Comparison of ENCODE assay signal across 11 mouse cellular contexts in genomic region chr8:61745181-61745980, GRCm38 (mm10).
DNase-seq lines count a peak whose midpoint lies in the region; ATAC-seq and TF ChIP-seq lines count a peak whose summit lies in the region.
"Had no signal": no experiment of that assay in that cellular context is flagged by ENCODE, and none has a peak within 500 bp of the region (broad histone marks: within the 10 kb centered on the region; RNA-seq: fewer than 3 reads in every experiment).

No protein-coding gene starts in this region.

- no peak for TF ChIP-seq CTCF in liver, postnatal 0 days (IDR thresholded peaks at IDR 0.05; ENCODE audit: low read depth)

- H3K4me2 ChIP-seq in liver, postnatal 0 days (ENCODE audit: low read depth, low read length): no peak overlapping the region
- peak overlapping the region; percentile 40 for H3K4me2 ChIP-seq in heart, embryonic 11.5 days
- H3K4me2 ChIP-seq: liver, embryonic 15.5 days had no signal

- H3K4me1 ChIP-seq in liver, postnatal 0 days (ENCODE audit: insufficient read depth): no peaks in the 10 kb centered on the region
- peaks cover 46% of the 10 kb centered on the region for H3K4me1 ChIP-seq in heart, embryonic 11.5 days (ENCODE audit: control insufficient read depth, insufficient read depth, low read length)
- H3K4me1 ChIP-seq: liver, embryonic 15.5 days had no signal

- H3K4me3 ChIP-seq in liver, postnatal 0 days (ENCODE audit: low read depth, low read length): no peak overlapping the region
- H3K4me3 ChIP-seq in heart, embryonic 11.5 days (ENCODE audit: low read depth, low read length): no peak overlapping the region
- H3K4me3 ChIP-seq: liver, embryonic 15.5 days had no signal

- TF ChIP-seq EP300 in liver, postnatal 0 days (IDR thresholded peaks at IDR 0.05; ENCODE audit: low read depth): no peak

- 52% methylated on average over 10 of the region's 10 CpGs for WGBS in liver, postnatal 0 days (ENCODE audit: insufficient replicate concordance)
- 25% methylated on average over 10 of the region's 10 CpGs for WGBS in heart, embryonic 11.5 days (ENCODE audit: insufficient replicate concordance)

- no peak overlapping the region for H3K27ac ChIP-seq in liver, postnatal 0 days (ENCODE audit: low read depth)
- peak overlapping the region; percentile 80 for H3K27ac ChIP-seq in heart, embryonic 11.5 days (ENCODE audit: low read depth, low read length)
- H3K27ac ChIP-seq: liver, embryonic 15.5 days had no signal

- peak; percentile 7 for DNase-seq in liver
- DNase-seq in liver, postnatal 0 days: no peak
- DNase-seq in embryo, embryonic 11 days: peak; percentile 47
- DNase-seq in ovary, postnatal 36 days (ENCODE audit: low spot score): no peak
- DNase-seq in adrenal gland, postnatal 25 days: no peak
- DNase-seq: cerebellum, postnatal 36 days had no signal

- H3K9me3 ChIP-seq in liver, postnatal 0 days (ENCODE audit: low read length): no peaks in the 10 kb centered on the region
- H3K9me3 ChIP-seq in heart, embryonic 11.5 days (replicated peaks; ENCODE audit: control insufficient read depth, low read length): 0 out of 2 replicates have a peak, but pooled peaks cover 2% of the 10 kb centered on the region
- H3K9me3 ChIP-seq: liver, embryonic 15.5 days had no signal

- no peak for ATAC-seq in liver, postnatal 0 days
- peak; percentile 64 for ATAC-seq in heart, embryonic 11.5 days (replicated peaks; ENCODE audit: insufficient number of reproducible peaks, low FRiP score, low TSS enrichment)
- peak; percentile 68 for ATAC-seq in megakaryocyte-erythroid progenitor cell, adult 5-6 weeks (replicated peaks; ENCODE audit: low FRiP score, low TSS enrichment, poor library complexity, severe bottlenecking)
- ATAC-seq in erythroid progenitor cell, adult 5-6 weeks (replicated peaks; ENCODE audit: low FRiP score, poor library complexity, severe bottlenecking): no peak
- ATAC-seq: inflammation-experienced regulatory T-cells, adult 6 months had no signal

- H3K36me3 ChIP-seq in liver, postnatal 0 days (replicated peaks; ENCODE audit: insufficient read depth, low read length): no peaks in the 10 kb centered on the region
- no peaks in the 10 kb centered on the region for H3K36me3 ChIP-seq in heart, embryonic 11.5 days (ENCODE audit: control insufficient read depth, insufficient read depth, low read length)
- H3K36me3 ChIP-seq: liver, embryonic 15.5 days had no signal

- no peaks in the 10 kb centered on the region for H3K27me3 ChIP-seq in liver, postnatal 0 days (ENCODE audit: insufficient read depth, low read length)
- H3K27me3 ChIP-seq in heart, embryonic 11.5 days (ENCODE audit: control insufficient read depth, insufficient read depth, low read length): no peaks in the 10 kb centered on the region
- H3K27me3 ChIP-seq: liver, embryonic 15.5 days had no signal

- H3K9ac ChIP-seq in liver, postnatal 0 days (replicated peaks): no peak overlapping the region
- no peak overlapping the region for H3K9ac ChIP-seq in heart, embryonic 11.5 days (ENCODE audit: low read depth, low read length)
- H3K9ac ChIP-seq: liver, embryonic 15.5 days had no signal

Comparison
In these comparisons a context has a peak if more than half of its experiments do, and no peak if none do; other contexts are left out.
1. DNase-seq: peak in liver (single experiment) and embryo, embryonic 11 days (single experiment); none in liver, postnatal 0 days (single experiment), ovary, postnatal 36 days (single experiment) and adrenal gland, postnatal 25 days (single experiment).
2. ATAC-seq: peak in heart, embryonic 11.5 days (single experiment) and megakaryocyte-erythroid progenitor cell, adult 5-6 weeks (single experiment); none in liver, postnatal 0 days (single experiment) and erythroid progenitor cell, adult 5-6 weeks (single experiment).